Mouse (Mus musculus) C2C12 (cell line): Measurements from ENCODE around the gene Tnf. TPM values are rescaled to one million over a fixed set of nuclear protein-coding genes. Genes with fewer than 3 reads are reported as not detected.

ENCODE experiments used
- H3K27me3 ChIP-seq: one replicate; pipeline ENCODE4 v1.6.1; 2011; ENCODE audit not compliant: control insufficient read depth, insufficient read depth, insufficient read length
- H3K36me3 ChIP-seq: one replicate; pipeline ENCODE4 v1.6.1; 2011; ENCODE audit not compliant: control insufficient read depth, insufficient read depth
- H3K4me3 ChIP-seq: one replicate; pipeline ENCODE4 v1.5.1; 2011; ENCODE audit warnings: mild to moderate bottlenecking, control low read depth; ENCODE audit not compliant: poor library complexity, insufficient read depth, severe bottlenecking
- H3K79me2 ChIP-seq: one replicate; pipeline ENCODE4 v1.6.1; 2011; ENCODE audit not compliant: control insufficient read depth, insufficient read depth
- H3K79me3 ChIP-seq: one replicate; pipeline ENCODE4 v1.6.1; 2011; ENCODE audit warnings: low read depth, control low read depth
- H3ac ChIP-seq: one replicate; pipeline ENCODE3; 2011; ENCODE audit warnings: low read depth; ENCODE audit not compliant: control insufficient read depth, insufficient read length
- CEBPB ChIP-seq: IDR thresholded peaks from one replicate; pipeline ENCODE4 v1.6.1; 2011; ENCODE audit warnings: low read depth, mild to moderate bottlenecking, control low read depth, moderate library complexity
- CTCF ChIP-seq: IDR thresholded peaks from one replicate; pipeline ENCODE4 v1.5.1; 2011; ENCODE audit not compliant: control insufficient read depth, insufficient read depth, insufficient read length
- FOSL1 ChIP-seq: IDR thresholded peaks from one replicate; pipeline ENCODE4 v1.8.0; 2011; ENCODE audit warnings: mild to moderate bottlenecking, low read length; ENCODE audit not compliant: poor library complexity, insufficient read depth, severe bottlenecking
- MAX ChIP-seq: IDR thresholded peaks from one replicate; pipeline ENCODE4 v1.6.1; 2011; ENCODE audit warnings: mild to moderate bottlenecking, control low read depth
- MYOD1 ChIP-seq: IDR thresholded peaks from one replicate; pipeline ENCODE4 v1.6.1; 2011; ENCODE audit warnings: low read depth; ENCODE audit not compliant: control insufficient read depth, insufficient read length
- MYOG ChIP-seq: IDR thresholded peaks from one replicate; pipeline ENCODE4 v1.6.1; 2011; ENCODE audit not compliant: control insufficient read depth, insufficient read length; ENCODE audit errors: extremely low read depth
- USF1 ChIP-seq: IDR thresholded peaks from one replicate; pipeline ENCODE4 v1.6.1; 2011; ENCODE audit warnings: low read depth, mild to moderate bottlenecking, control low read depth, moderate library complexity
- polyA plus RNA-seq: library from polyadenylated mRNA; unstranded; fragments of >200 nt; fragmentation: generic; extraction: Trizol; gene quantifications from one replicate; pipeline ENCODE4 v1.2.1, GENCODE M21; 2012; ENCODE audit warnings: missing spikeins

The Tnf gene
- polyA plus RNA-seq, 1 experiment: not detected

- H3K79me3 ChIP-seq: no peaks in the 10 kb centered on the region
- no peak overlapping the region for H3K4me3 ChIP-seq
- no peaks in the 10 kb centered on the region for H3K79me2 ChIP-seq
- TF ChIP-seq MAX: no peak
- TF ChIP-seq MYOG: no peak
- no peak for TF ChIP-seq FOSL1
- TF ChIP-seq CEBPB: no peak
- TF ChIP-seq MYOD1: no peak
- TF ChIP-seq CTCF: no peak
- no peak for TF ChIP-seq USF1
- no peaks in the 10 kb centered on the region for H3K27me3 ChIP-seq
- no peak overlapping the region for H3ac ChIP-seq
- no peaks in the 10 kb centered on the region for H3K36me3 ChIP-seq
Measured at GRCm38 (mm10) chr17:35197126-35197525, 4.7 kb downstream of the Tnf start.

- Histone ChIP-seq H3K4me3 (no peak overlapping the region), H3K27me3 (no peaks in the 10 kb centered on the region), H3ac (no peak overlapping the region), H3K36me3 (no peaks in the 10 kb centered on the region), H3K79me3 (no peaks in the 10 kb centered on the region), H3K79me2 (no peaks in the 10 kb centered on the region)
- TF ChIP-seq MAX (no peak), MYOD1 (peak; percentile 39)
Measured at GRCm38 (mm10) chr17:35196321-35196641, 5.5 kb downstream of the Tnf start.

- no peaks in the 10 kb centered on the region for H3K79me3 ChIP-seq
- peak overlapping the region; percentile 51 for H3ac ChIP-seq
- H3K27me3 ChIP-seq: no peaks in the 10 kb centered on the region
- H3K79me2 ChIP-seq: no peaks in the 10 kb centered on the region
- TF ChIP-seq CTCF (peak; percentile 99), FOSL1 (no peak)
- no peak overlapping the region for H3K4me3 ChIP-seq
- no peaks in the 10 kb centered on the region for H3K36me3 ChIP-seq
Measured at GRCm38 (mm10) chr17:35195631-35196320, 6.0 kb downstream of the Tnf start.

- no peaks in the 10 kb centered on the region for H3K79me3 ChIP-seq
- TF ChIP-seq USF1 (no peak), CTCF (no peak), MYOD1 (no peak), CEBPB (no peak), MAX (no peak), MYOG (no peak), FOSL1 (no peak)
- no peak overlapping the region for H3K4me3 ChIP-seq
Measured at GRCm38 (mm10) chr17:35194844-35195630, 6.8 kb downstream of the Tnf start.

GRCm38 (mm10) chr17:35193881-35194843 lies 7.6 kb downstream of the Tnf start, which contains the start of gene Ltb:
Gene Ltb (plus strand): TSS chr17:35194439.
- no peaks in the 10 kb centered on the region for H3K79me2 ChIP-seq
- H3K27me3 ChIP-seq: no peaks in the 10 kb centered on the region
- H3K79me3 ChIP-seq: no peaks in the 10 kb centered on the region
- no peak within 1 kb of the TSS for H3K4me3 ChIP-seq
- no peaks in the 10 kb centered on the region for H3K36me3 ChIP-seq
- no peak for TF ChIP-seq MAX
- TF ChIP-seq FOSL1: no peak
- no peak for TF ChIP-seq USF1
- no peak for TF ChIP-seq MYOD1
- no peak for TF ChIP-seq CTCF
- TF ChIP-seq MYOG: no peak
- TF ChIP-seq CEBPB: no peak
- no peak within 1 kb of the TSS for H3ac ChIP-seq

More at GRCm38 (mm10) chr17:35194844-35195630, 6.8 kb downstream of the Tnf start:
- Histone ChIP-seq H3ac (no peak overlapping the region), H3K36me3 (no peaks in the 10 kb centered on the region), H3K79me2 (no peaks in the 10 kb centered on the region), H3K27me3 (no peaks in the 10 kb centered on the region)
